Mouse (Mus musculus): ENCODE results near the gene Chd8. TPM values are rescaled to one million over a fixed set of nuclear protein-coding genes. Genes with fewer than 3 reads are reported as not detected.

Chd8 gene
- polyA plus RNA-seq, 1 experiment from 2014 or later, result 40.5 TPM

GRCm38 (mm10) chr14:52196230-52197155, 61.1 kb downstream of the Chd8 start:
- H3K4me2 ChIP-seq, result peak overlapping the region; percentile 62
- H3K27me3 ChIP-seq, result no peaks in the 10 kb centered on the region
- H3K27ac ChIP-seq, result peak overlapping the region; percentile 99
- WGBS, result under 1% methylated on average over 59 of the region's 59 CpGs
- peaks cover 52% of the 10 kb centered on the region for H3K36me3 ChIP-seq
- H3K9ac ChIP-seq, result peak overlapping the region; percentile 97
- peak; percentile 30 for ATAC-seq (replicated peaks; ENCODE audit: low FRiP score)
- H3K4me1 ChIP-seq, result peaks cover 21% of the 10 kb centered on the region
- H3K9me3 ChIP-seq (replicated peaks), result no peaks in the 10 kb centered on the region
- H3K4me3 ChIP-seq (replicated peaks), result peak overlapping the region; percentile 78

GRCm38 (mm10) chr14:52195691-52196090, 61.9 kb downstream of the Chd8 start:
- Histone ChIP-seq H3K4me3 (replicated peaks) (peak overlapping the region; percentile 78), H3K27ac (0 out of 2 replicates have a peak overlapping the region, but pooled peaks have one; percentile 99), H3K9me3 (replicated peaks) (no peaks in the 10 kb centered on the region), H3K36me3 (peaks cover 46% of the 10 kb centered on the region), H3K4me1 (peaks cover 21% of the 10 kb centered on the region), H3K27me3 (no peaks in the 10 kb centered on the region), H3K4me2 (peak overlapping the region; percentile 62), H3K9ac (peak overlapping the region; percentile 97; the same call in 1 of the 2 replicates)
- no peak for ATAC-seq (replicated peaks; ENCODE audit: low FRiP score)
- WGBS, result 20% methylated on average over 3 of the region's 3 CpGs

- peaks cover 9% of the 10 kb centered on the region for H3K4me1 ChIP-seq
- no peak overlapping the region for H3K9ac ChIP-seq
- no peak for ATAC-seq (replicated peaks; ENCODE audit: low FRiP score)
- H3K27me3 ChIP-seq, result no peaks in the 10 kb centered on the region
- no peak overlapping the region for H3K27ac ChIP-seq
- no peak overlapping the region for H3K4me2 ChIP-seq
- H3K4me3 ChIP-seq (replicated peaks), result no peak overlapping the region
- H3K36me3 ChIP-seq, result peaks cover 29% of the 10 kb centered on the region
- H3K9me3 ChIP-seq (replicated peaks), result no peaks in the 10 kb centered on the region
Observed at GRCm38 (mm10) chr14:52190740-52191359, 66.7 kb downstream of the Chd8 start.

GRCm38 (mm10) chr14:52189519-52189918, 68.1 kb downstream of the Chd8 start:
- 90% methylated on average over 2 of the region's 2 CpGs for WGBS
- no peak for ATAC-seq (replicated peaks; ENCODE audit: low FRiP score)
- Histone ChIP-seq H3K4me1 (no peaks in the 10 kb centered on the region), H3K36me3 (peaks cover 29% of the 10 kb centered on the region), H3K9ac (no peak overlapping the region), H3K4me2 (no peak overlapping the region), H3K4me3 (replicated peaks) (no peak overlapping the region), H3K9me3 (replicated peaks) (no peaks in the 10 kb centered on the region), H3K27me3 (no peaks in the 10 kb centered on the region), H3K27ac (no peak overlapping the region)

- no peak overlapping the region for H3K27ac ChIP-seq
- H3K9me3 ChIP-seq (replicated peaks), result no peaks in the 10 kb centered on the region
- H3K27me3 ChIP-seq, result no peaks in the 10 kb centered on the region
- WGBS, result 90% methylated on average over 1 of the region's 1 CpGs
- H3K9ac ChIP-seq, result no peak overlapping the region
- no peaks in the 10 kb centered on the region for H3K4me1 ChIP-seq
- H3K4me2 ChIP-seq, result no peak overlapping the region
- no peak overlapping the region for H3K4me3 ChIP-seq (replicated peaks)
- no peak for ATAC-seq (replicated peaks; ENCODE audit: low FRiP score)
- H3K36me3 ChIP-seq, result peaks cover 29% of the 10 kb centered on the region
Observed at GRCm38 (mm10) chr14:52188788-52189187, 68.8 kb downstream of the Chd8 start.

GRCm38 (mm10) chr14:52166571-52166970, 91.0 kb downstream of the Chd8 start:
- H3K4me3 ChIP-seq (replicated peaks), result no peak overlapping the region
- peaks cover 83% of the 10 kb centered on the region for H3K36me3 ChIP-seq
- no peaks in the 10 kb centered on the region for H3K4me1 ChIP-seq
- WGBS, result 89% methylated on average over 2 of the region's 2 CpGs
- no peak overlapping the region for H3K27ac ChIP-seq
- H3K27me3 ChIP-seq, result no peaks in the 10 kb centered on the region
- H3K9me3 ChIP-seq (replicated peaks), result no peaks in the 10 kb centered on the region
- H3K9ac ChIP-seq, result no peak overlapping the region
- no peak for ATAC-seq (replicated peaks; ENCODE audit: low FRiP score)
- H3K4me2 ChIP-seq, result no peak overlapping the region

- no peaks in the 10 kb centered on the region for H3K9me3 ChIP-seq (replicated peaks)
- peaks cover 81% of the 10 kb centered on the region for H3K36me3 ChIP-seq
- no peak for ATAC-seq (replicated peaks; ENCODE audit: low FRiP score)
- H3K9ac ChIP-seq, result no peak overlapping the region
- H3K27me3 ChIP-seq, result no peaks in the 10 kb centered on the region
- H3K4me2 ChIP-seq, result no peak overlapping the region
- WGBS, result 89% methylated on average over 6 of the region's 6 CpGs
- H3K27ac ChIP-seq, result no peak overlapping the region
- no peak overlapping the region for H3K4me3 ChIP-seq (replicated peaks)
- no peaks in the 10 kb centered on the region for H3K4me1 ChIP-seq
Observed at GRCm38 (mm10) chr14:52160911-52161310, 96.7 kb downstream of the Chd8 start.

- no peak overlapping the region for H3K4me3 ChIP-seq (replicated peaks)
- no peak for ATAC-seq (replicated peaks; ENCODE audit: low FRiP score)
- H3K27ac ChIP-seq, result no peak overlapping the region
- H3K36me3 ChIP-seq, result peaks cover 25% of the 10 kb centered on the region
- no peaks in the 10 kb centered on the region for H3K27me3 ChIP-seq
- no peak overlapping the region for H3K4me2 ChIP-seq
- H3K9ac ChIP-seq, result no peak overlapping the region
- no peaks in the 10 kb centered on the region for H3K9me3 ChIP-seq (replicated peaks)
- H3K4me1 ChIP-seq, result no peaks in the 10 kb centered on the region
- 85% methylated on average over 2 of the region's 2 CpGs for WGBS
Observed at GRCm38 (mm10) chr14:52155008-52155407, 102.6 kb downstream of the Chd8 start.

- Histone ChIP-seq H3K36me3 (0 out of 2 replicates have a peak, but pooled peaks cover 1% of the 10 kb centered on the region), H3K9ac (no peak overlapping the region), H3K4me2 (no peak overlapping the region), H3K4me3 (replicated peaks) (no peak overlapping the region), H3K9me3 (replicated peaks) (no peaks in the 10 kb centered on the region), H3K4me1 (no peaks in the 10 kb centered on the region), H3K27me3 (no peaks in the 10 kb centered on the region), H3K27ac (no peak overlapping the region)
- WGBS, result 65% methylated on average over 3 of the region's 3 CpGs
- ATAC-seq (replicated peaks; ENCODE audit: low FRiP score), result no peak
Observed at GRCm38 (mm10) chr14:52152613-52153012, 105.0 kb downstream of the Chd8 start.

GRCm38 (mm10) chr14:52152179-52152578, 105.4 kb downstream of the Chd8 start:
- no peak for ATAC-seq (replicated peaks; ENCODE audit: low FRiP score)
- 39% methylated on average over 7 of the region's 7 CpGs for WGBS
- Histone ChIP-seq H3K27me3 (no peaks in the 10 kb centered on the region), H3K27ac (no peak overlapping the region), H3K9ac (no peak overlapping the region), H3K4me2 (no peak overlapping the region), H3K4me3 (replicated peaks) (no peak overlapping the region), H3K9me3 (replicated peaks) (no peaks in the 10 kb centered on the region), H3K4me1 (no peaks in the 10 kb centered on the region), H3K36me3 (no peaks in the 10 kb centered on the region)

- Histone ChIP-seq H3K9me3 (replicated peaks) (no peaks in the 10 kb centered on the region), H3K4me1 (no peaks in the 10 kb centered on the region), H3K4me2 (no peak overlapping the region), H3K9ac (no peak overlapping the region), H3K4me3 (replicated peaks) (no peak overlapping the region), H3K27me3 (no peaks in the 10 kb centered on the region), H3K27ac (no peak overlapping the region), H3K36me3 (no peaks in the 10 kb centered on the region)
- WGBS, result 73% methylated on average over 4 of the region's 4 CpGs
- ATAC-seq (replicated peaks; ENCODE audit: low FRiP score), result no peak
Observed at GRCm38 (mm10) chr14:52149888-52150287, 107.7 kb downstream of the Chd8 start.

All from kidney, embryonic 15.5 days (tissue).